Mouse (Mus musculus) NIH3T3 (cell line): Measurements from ENCODE around the gene Smim6.
A peak's percentile ranks its signal among the peaks of the same experiment; 100 is the strongest.

ENCODE experiments used
- DNase-seq: peaks from one replicate; pipeline ENCODE4 v3.0.0-alpha.2; 2012; ENCODE audit warnings: low read depth

The Smim6 gene

DNA sequence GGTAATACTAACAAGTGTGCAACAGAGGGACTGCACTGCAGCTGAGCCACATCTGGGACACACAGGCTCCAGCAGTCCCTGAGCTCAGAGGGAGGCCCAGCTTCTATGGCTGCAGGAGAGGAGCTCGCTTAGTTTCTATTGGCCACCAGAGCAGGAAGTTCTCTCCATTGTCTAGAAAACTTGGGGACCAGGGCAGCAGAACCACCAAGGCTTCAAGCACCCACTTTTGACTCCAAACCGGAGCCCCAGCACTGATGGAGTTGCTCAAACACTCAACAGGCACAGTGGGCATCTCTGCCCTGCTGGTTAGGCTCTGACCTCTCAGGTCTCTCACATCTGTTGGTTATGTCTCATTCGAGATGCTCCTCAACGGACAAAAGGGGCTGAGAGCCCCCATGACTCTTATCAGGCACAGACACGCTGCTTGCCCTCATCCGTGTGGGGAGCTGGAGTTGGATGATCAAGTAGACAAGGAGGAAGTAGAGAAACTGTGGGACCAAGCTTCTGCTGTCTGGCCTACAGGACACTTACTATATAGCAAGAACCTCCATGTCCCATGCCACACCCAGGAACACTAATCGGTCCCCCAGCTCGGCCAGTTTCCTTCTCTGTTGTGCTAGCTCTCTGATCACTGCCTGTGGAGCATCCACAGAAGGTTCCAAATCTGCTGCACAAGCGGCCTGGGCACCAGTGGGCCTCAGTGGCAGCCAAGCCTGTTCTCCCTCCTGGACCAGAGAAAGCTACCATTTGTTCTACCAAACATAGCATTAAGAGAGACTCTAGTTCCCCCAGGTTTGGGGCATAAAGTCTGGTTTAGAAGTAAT lies 10.3 kb upstream of the Smim6 start:
- DNase-seq = no peak

DNA sequence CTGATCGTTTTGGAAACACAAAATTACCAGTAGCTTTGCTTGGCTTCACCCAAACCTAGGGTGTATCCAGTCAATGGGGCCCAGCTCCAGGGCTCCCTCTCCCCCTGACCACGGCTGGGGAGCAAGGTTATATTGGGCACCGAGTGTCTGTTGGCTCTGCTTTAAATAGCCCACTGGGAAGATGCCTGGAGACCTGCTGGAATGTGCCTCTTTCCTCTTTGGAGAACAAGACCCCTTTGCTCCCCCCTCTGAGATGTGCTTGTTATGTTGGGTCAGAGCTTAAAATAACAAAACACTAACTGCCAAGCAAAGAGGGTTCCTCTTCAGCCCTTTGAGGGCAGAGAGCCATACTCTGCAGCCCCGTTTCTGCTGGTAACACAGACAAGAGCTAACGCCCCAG lies 9.6 kb upstream of the Smim6 start:
- DNase-seq = no peak

DNA sequence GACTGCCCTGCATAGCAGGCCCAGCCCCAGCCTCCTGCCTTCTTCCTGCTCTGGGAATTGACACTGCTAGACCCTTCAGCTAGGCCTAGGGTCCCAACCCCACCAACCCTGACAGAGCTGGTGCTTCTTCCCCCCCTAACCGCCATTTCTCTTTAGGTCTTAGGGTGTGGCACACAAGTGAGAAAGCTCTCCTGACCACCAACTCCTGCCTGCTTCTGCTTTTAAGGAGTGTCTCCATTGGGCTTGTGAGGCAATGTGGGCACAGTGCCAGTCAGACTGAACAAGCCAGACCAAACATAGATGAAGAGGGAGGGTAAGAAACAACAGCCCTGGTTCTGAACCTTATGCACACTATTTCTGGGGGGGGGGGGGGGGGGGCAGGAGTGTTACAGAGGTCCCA lies 9.0 kb upstream of the Smim6 start:
- peak; percentile 82 for DNase-seq

DNA sequence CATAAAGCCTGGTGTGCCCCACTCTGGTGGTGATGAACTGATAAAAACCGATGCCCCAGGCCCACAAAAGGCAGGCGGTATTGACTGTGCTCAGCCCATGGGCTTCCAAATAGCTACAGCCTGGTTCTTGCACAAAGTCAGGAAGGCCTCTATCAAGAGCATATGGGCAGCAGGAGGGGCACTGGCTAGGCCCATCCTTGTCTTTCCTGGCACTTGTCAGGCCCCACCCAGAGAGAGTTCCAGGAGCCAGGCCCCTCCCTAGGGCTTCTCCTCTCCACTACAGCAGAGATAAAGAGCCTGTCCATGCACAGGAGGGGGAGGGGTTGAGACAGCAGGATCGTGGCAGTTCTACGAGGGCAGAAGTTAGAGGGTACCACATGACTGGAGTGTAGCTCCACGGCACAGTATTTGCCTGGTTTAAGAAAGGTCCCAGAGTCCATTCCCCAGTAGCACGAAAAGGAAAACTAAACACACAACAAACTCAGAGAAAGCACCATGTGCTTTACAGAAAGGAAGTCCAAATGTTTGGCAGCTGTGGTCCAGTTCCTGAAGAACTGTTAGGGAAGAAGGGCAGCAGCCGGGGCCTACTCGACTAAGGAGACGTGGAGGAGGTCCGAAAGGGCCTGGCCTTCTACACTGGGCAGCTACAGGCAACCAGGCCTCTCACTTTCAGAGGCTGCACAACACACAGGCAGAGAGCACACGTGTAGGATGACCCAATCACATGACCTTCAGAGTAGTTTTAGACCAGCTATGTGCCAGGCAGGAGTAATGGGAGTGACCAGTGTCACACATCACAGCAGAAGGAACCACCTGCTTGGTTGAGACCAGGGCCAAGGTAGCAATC lies 8.2 kb upstream of the Smim6 start:
- DNase-seq = peak; percentile 17

DNA sequence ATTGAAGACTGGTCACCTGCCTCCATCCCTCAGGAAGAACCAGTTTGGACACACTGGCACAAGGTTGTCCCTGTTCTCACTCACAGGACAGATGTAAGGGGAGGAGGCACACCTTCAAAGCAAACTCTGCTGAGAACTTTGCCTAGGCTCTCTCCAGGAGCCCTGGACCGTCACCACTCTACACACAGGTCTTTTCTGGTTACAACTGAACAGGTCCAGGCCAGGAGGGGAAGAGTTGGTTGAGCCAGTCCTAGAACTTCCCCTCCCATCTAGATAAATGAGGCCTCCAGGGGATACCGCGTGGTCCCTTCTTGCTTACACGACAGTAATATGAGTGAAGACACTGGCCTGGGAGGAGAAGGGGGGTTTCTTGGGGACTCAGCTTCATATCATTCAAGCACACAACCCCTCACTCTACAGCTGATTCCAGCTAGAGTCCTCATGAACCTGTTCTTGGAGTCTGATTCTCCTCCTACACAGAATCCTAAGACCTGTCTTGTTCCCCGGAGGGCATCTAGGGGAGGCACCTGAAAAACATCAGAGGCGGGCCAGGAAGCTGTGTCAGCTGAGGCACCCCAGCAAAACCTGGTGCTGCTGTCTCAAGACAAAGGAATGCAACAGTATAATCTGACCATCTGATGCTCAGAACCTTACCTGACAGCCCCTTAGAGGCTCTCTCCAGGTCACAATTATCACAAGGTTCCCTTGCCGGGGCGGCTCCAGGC lies 7.4 kb upstream of the Smim6 start:
- DNase-seq = no peak

DNA sequence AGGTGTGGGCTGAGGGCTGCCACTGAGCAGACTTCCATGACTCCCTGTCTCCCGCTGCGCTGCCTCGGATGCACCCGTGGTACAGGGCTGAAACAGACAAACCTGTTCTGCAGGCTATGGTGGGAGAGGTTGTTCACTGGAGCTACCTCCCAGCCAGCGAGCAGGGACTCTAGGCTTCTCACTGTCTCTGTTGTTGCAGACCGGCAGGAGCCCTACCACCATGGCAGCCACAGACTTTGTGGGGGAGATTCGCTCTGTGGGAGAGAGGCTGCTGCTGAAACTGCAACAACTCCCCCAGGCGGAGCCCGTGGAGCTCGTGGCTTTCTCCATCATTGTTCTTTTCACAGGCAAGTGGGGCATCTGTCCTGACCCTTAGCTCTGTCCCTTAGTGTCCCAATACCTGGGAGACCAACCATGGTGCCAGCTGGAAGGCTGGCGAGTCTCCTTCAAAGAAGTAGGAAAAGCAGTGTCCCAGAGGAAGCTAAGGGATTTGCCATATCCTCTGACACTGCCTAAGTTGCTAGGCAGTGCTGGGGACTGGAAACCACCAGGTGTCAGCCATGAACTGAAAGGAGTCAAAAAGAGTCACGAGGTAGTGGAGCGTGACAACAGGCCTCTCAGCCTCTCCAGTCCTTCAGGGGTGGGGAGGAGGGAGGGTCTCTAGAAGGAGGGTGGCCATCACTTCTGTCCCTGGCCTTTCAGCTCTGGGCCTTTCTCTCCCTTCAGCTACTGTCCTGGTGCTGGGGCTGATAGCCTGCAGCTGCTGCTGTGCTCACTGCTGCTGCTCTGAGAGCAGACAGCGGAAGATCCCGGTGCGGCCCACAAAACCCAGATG lies 6.6 kb upstream of the Smim6 start:
- no peak for DNase-seq

DNA sequence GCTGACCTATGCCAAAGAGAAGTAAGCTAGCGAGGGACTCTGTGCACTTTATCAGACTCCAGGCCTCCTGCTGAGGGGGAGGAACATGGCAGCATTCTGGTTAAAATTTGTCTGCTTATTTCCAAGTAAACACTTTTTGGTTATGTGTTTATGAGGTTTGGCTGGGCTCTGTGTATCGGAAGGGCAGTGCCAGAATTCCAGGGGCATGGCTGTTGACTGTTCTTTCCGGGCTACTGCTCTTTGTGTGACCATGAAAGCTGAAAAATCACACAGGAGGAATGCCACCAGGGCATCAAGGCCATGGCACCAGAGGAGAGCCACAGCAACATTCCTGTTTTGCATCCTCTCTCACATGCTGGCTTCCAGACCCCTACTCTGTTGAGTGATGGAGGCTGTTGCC lies 5.7 kb upstream of the Smim6 start:
- DNase-seq = no peak

DNA sequence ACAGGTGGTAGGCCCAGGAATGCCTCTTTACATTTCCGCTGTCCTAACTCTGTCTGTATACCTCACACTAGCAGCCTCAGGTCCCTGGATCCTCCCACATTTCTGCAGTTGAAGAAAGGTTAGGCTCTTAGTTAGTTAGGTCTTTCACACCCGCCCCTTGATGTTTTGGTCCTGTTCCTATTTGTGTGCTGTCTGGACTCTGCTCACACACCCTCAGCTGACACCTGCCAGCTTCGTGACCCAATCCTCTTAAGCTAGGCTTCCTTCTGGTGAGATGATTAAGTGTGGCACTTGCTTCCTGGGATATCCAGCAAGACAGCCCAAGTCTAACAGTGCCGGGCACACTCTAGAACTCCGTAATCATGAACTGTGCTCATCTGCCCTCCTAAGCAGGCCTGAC lies 5.3 kb upstream of the Smim6 start:
- DNase-seq = no peak

DNA sequence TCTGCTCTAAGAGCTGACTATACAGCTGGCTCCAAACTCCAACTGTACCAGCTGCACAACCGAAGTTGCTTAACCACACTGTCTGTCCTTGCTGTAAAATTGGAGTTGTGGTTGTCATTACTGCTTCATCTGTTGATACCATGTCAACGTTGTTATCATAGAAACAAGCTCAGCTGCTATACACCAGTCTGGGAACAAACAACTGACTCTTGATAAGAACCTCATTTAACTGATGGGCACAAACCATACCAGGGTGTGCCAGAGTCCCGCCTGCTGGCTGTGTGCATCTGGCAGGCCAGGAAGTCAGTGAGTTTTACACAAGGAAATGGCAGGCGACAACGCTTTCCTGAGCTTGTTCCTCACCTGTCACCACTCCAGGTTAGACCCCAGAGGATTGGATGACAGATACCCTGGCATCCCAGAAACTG lies 669 bp upstream of the Smim6 start:
- DNase-seq = no peak

DNA sequence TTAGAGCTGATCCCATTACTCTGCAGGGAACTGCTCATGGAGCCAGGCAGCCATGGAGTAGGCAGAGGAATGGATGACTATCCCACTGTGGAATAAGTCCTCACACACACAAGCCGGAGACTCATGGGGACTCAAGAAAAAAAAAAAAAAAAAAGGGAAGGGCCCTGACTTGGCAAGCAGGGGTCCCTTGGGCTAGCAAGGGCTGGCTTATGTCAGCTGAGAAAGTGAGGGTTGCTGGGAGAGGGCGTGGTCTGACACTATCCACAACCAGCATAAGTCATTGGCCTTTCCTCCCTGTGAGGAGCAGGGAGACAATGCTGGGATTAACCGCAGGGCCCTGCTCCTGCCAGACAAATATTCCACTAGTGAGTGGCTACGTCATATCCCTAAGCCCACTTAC lies 4.8 kb downstream of the Smim6 start:
- DNase-seq = no peak

DNA sequence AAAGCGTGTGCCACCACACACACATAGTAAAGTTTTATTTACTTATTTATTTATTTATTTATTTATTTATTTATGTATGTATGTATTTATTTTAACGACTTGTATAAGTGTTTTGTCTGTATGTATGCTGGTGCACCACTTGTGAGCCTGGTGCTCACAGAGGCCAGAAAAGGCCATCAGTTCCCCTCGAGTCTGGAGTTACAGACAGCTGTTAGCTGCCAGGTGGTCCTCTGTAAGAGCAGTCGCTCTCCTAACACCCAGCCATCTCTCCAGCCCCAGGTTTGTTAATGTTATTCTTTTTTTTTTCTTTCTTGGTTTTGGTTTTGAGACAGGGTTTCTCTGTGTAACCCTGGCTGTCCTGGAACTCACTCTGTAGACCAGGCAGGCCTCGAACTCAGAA lies 6.8 kb downstream of the Smim6 start:
- DNase-seq = no peak

DNA sequence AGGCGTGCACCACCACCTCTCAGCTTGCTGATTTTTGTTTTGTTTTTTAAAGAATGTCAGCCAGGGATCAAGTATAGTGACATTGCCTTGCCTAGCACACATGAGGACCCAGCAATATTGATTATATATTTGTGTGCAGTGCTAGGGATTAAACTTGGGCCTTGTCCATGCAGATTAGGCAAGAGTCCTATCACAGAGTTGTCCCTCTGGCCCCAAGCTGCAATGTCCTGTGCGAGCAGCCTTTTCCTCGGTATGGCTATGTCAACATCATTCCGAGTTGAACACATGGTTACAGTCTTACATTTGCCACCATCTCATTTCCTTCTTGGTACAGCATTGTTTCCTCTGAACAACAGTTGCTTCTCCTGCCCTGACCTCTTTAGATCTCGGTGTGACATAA lies 7.3 kb downstream of the Smim6 start:
- no peak for DNase-seq

DNA sequence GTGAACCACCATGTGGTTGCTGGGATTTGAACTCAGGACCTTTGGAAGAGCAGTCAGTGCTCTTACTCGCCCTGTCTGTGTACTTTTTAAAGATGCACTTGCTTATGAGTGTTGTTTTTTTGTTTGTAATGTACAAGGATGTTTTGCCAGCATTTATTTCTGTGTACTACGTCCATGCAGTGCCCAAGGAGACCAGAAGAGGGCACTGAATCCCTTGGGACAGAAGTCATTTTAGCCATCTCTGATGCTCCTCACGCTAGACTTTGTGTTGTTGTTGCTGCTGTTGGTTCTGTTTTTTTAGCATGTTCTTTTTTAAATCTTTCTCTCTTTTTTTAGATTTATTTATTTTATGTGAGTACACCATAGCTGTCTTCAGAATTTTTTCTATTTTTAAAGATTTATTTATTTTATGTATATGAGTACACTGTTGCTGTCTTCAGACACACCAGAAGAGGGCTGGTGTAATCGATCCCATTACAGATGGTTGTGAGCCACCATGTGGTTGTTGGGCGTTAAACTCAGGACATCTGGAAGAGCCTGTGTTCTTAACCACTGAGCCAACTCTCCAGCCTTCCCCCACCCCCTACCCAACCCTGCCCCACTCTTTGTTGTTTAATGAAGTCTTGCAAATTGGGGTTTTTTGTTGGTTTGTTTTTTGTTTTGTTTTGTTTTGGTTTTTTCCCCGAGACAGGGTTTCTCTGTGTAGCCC lies 8.4 kb downstream of the Smim6 start:
- DNase-seq = peak; percentile 72

DNA sequence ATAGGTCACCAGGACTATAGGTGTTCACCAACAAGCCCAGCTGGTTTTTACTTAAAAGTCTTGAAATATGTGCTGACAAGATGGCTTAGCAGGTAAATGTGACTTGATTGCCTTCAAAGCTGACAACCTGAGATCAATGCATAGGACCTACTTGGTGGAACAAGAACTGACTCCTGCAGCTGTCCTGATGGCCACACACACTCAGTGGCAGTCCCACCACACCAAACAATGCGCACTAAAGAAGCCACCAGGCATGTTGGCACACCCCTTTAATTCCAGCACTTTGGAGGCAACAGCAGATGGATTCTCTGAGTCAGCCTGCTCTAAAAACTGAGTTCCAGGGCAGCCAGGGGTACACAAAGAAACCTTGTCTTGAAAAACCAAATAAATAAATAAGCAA lies 10.2 kb downstream of the Smim6 start:
- no peak for DNase-seq

DNA sequence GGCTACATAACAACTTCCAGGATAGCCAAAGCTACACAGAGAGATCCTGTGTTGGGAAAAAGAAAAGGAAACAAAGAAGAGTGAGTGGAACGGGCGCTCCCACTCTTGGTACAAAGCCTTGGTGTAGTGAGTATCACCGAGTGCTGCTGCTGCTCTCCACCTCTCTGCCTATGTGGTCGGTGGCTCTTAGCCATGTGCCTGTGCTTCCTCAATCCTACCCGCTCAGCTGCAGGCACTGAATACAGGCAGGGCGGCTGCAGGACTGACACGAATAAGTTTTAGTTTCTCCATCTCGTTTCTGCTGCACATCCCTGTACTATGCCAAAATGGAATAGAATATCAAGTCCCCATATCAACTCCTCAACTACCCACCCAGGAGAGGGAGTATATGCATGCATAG lies 17.2 kb downstream of the Smim6 start:
- no peak for DNase-seq

DNA sequence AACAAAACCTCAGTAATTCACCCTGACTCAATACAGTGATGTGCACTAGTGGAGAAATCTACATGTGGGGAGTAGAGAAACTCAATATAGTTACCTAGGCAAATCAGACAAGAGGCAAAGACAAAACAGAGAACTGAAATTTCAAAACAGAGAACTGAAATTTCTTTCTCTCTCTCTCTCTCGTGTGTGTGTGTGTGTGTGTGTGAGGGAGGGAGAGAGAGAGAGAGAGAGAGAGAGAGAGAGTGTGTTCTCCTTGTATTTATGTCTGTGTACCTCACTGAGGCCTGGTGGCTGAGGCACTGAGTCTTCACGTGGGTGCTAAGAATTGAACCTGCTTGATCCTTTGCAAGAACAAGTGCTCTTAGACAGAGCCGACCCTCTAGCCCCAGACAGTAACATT lies 18.0 kb downstream of the Smim6 start:
- no peak for DNase-seq

DNA sequence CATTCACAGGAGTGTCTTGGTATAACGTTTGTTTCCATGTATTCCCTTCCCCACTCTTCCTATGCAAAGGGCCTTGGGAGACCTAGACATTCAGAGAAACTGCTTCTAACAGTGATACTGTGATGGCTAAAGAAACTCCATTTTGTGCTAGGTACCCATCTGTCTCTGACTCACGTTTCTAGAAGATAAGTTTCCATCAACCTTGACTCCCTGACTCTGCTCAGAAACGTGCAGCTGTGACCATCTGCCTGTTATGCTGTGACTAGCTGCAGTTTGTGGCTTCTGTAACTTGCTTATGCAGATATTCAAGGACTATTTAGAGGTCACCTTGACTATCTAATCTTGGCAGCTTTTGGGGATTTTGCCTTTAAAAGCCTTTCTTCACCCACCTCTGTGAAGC lies 19.4 kb downstream of the Smim6 start:
- DNase-seq = no peak

DNA sequence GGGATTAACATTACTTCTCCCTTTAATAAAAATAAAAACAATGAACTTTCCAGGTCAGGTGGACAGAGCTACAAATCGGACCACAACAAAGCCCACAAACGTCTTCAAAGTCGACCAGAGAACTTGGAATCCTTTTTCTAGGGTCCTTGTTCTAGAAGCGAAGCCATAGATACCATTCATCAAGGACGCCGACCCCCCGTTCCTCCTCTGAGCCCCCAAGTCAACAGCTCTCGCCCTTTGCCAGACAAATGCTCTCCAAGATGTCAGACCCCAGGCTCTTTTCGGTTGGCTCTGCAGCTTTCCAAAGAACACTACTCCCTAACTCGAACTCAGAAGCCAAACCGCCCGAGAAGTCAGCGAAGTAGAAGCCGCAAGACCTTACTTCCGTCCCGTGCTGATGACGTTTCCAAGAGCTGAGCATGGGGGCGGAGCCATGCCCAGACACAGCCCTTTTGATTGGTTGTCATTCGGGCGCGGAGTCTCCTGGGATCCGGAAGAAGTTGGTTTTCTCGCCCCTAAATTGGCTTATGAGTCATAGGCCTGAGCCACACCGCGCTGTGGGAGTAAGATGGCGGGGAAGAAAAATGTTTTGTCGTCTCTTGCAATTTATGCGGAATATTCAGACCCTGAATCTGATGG lies 21.4 kb downstream of the Smim6 start, which contains the start of the genes Sap30bp and Recql5:
Gene Sap30bp (plus strand): TSS at position 175 of the 639 bp plus-strand sequence.
Gene Recql5 (minus strand): TSS at position 370 of the 639 bp plus-strand sequence.
- peak; percentile 99 for DNase-seq

DNA sequence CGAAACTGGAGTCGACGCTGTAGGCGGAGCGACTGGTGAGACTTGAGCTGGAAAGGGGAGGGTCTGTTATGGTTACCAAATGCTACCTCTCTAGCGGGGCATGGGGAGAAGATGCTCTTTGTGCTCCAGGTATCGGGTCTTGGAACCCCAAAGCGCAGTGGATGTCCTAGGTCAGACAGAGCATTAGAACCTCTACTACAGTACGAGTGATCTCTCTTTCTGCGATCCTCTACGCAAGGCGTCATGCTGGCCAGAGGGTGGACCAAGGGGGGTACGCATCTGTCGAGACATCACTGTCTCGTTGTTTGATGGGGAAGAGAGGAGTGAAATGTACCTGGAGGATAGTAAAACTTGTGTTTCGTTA lies 21.9 kb downstream of the Smim6 start:
- no peak for DNase-seq

DNA sequence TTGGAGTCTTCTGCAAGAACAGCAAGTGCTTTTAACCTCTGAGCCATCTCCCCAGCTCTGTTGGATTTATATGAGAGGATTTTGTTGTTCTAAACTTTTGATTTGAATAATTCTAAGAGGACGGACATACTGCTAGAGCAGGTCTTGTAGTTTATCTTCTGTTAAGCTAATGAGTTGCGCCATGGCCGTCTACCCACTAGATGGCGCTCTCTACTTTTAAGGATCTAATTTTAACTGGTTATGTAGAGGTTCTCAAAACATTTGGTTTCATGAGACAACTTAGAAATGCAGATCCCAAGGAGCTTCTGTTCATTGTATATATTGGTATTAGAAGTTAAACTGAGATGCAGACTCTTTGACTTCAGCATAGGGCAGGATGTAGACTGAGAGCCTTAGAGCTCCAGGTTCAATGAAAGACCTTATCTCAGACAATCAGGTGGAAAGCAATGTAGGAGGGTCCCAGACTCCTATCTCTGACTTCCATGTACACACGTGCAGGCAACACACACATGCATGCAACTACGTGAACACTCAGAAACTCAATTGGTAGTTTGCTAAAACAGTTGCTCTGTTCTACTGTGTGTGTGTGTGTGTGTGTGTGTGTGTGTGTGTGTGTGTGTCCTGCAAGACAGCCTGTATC lies 28.0 kb downstream of the Smim6 start:
- peak; percentile 92 for DNase-seq
